Mouse (Mus musculus): ENCODE measurements around the gene Inpp5d.

DNA sequence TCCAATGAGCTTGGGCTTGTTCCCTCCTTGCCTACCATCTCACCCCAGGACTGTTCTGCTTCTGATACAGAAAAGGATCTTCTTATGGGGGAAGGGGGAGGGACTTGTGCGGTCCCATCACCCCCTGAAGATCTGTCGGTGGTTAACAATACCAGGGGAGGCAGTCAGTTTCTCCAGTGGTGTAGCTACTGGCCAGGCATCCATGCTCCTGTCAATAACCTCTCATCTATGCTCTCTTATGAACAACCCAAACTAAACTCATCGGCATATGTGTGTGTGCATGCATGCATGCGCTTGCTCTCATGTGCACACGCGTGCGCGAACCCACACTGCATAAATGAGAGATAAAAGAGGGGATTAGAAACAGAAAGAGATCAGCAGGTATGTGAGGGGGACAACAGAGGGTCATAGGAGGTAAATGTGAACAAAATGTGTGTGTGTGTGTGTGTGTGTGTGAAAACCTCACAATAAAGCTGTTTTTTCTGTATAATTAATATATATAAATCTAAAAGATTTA, 29.9 kb downstream of the Inpp5d start:
- TF ChIP-seq CTCF (IDR thresholded peaks at IDR 0.05; ENCODE audit: control insufficient read depth, insufficient read depth, insufficient replicate concordance, low read depth, low read length) (no peak), POLR2A (IDR thresholded peaks at IDR 0.05; ENCODE audit: control insufficient read depth, low read depth, low read length) (no peak)
